Mouse (Mus musculus) retina, postnatal 1 day (tissue): ENCODE results near the gene Cort.
"Not testable (repeated sequence)": the region's sequence is repeated elsewhere in the genome, so short reads cannot be mapped to it uniquely, and the experiment has no call there.

Source experiments
- DNase-seq: peaks from one replicate; pipeline ENCODE4 v3.0.0-alpha.2; 2012

The Cort gene

DNA sequence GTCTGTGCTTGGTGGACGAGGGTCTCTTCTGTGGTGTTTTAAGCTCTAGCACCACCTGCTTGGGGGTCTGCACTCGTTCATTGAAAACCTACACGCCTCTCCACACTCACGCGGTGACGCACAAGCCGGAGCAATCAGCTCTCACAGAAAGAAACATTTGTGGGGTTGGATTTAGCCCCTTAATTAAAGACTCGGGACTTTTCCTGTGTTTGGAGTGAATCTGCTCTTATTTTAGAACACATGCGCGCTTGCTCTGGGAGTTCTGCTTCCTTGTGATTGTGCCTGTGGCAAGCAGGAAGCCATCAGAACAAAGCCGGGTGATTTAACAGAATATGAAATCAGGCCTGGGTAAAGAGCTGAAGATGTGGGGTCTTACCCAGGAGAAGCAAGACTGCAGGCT is at the start of gene Cort:
Gene Cort, minus strand, starts transcription at position 101 of the 400 bp plus-strand sequence.
- DNase-seq: no peak

GRCm38 (mm10) chr4:149173661-149174060 is 47.1 kb upstream of the Cort start:
- no peak for DNase-seq

GRCm38 (mm10) chr4:149172666-149173065 is 46.1 kb upstream of the Cort start:
- no peak for DNase-seq

- no peak for DNase-seq
These were observed 45.5 kb upstream of the Cort start for GRCm38 (mm10) chr4:149172083-149172482.

- no peak for DNase-seq
These were observed 45.0 kb upstream of the Cort start for GRCm38 (mm10) chr4:149171581-149171981.

DNA sequence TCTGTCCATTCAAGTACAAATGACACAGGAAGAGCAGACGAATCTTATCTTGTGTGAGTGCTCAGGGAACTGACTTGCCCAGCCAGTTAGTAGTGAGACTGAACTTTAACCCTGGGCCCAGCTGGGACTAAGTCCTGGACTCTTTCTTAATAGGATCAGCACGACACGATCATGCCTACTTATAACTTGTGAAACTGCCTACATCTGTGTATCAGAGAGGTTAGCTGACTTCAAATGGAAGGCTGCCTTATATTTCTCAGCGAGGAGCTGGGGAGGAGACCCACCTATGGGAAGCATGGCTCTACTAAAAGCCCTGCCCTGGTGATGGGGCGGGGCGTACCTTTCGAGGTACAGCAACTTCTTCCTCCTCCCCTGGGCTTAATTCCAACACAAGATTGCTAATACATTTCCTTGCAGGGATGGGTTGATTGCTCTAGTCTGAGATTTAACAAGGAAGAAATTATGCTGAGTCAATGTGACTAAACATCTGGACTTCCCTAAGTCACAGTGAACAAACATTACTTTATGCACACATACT is 43.9 kb upstream of the Cort start:
- DNase-seq: no peak

DNA sequence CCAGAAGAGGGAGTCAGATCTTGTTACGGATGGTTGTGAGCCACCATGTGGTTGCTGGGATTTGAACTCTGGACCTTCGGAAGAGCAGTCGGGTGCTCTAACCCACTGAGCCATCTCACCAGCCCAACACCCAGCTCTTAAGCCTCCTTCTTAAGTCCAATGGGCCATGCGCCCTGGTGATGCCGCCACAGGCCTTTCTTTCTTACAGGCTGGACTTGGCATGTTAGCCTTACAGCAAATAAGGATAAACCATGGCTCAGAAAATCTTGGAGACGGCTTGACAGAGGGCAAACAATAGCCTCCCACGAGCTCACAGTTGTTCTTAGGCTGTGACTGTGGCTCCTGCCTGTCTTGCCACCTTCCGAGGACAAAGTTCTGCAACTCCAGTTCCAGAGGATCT is 43.4 kb upstream of the Cort start:
- not testable (repeated sequence) for DNase-seq

DNA sequence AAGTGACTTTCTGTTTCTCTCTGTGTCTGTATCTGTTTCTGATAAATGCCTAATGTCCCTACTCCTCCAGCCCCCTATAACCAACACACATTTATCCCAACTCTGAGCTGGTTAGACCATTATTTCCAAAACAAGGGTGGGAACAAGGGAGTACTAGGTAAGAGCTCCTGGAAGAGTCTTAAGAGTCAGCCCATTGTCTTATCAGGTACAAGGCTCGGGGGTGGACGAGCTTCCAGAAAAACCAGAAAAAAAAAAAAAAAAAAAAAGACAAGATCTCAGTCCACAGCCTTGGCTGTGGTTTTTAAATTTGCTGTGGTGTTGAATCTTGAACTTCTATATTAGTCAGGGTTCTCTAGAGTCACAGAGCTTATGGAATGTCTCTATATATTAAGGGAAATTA is 41.5 kb upstream of the Cort start:
- DNase-seq: no peak

GRCm38 (mm10) chr4:149166957-149167611 is 40.5 kb upstream of the Cort start:
- no peak for DNase-seq

- peak; percentile 97 for DNase-seq
These were observed 39.8 kb upstream of the Cort start, which contains the start of gene Pgd for GRCm38 (mm10) chr4:149166215-149166946. Pgd (minus strand) TSS chr4:149166771.

GRCm38 (mm10) chr4:149164150-149164549 is 37.6 kb upstream of the Cort start:
- no peak for DNase-seq

DNA sequence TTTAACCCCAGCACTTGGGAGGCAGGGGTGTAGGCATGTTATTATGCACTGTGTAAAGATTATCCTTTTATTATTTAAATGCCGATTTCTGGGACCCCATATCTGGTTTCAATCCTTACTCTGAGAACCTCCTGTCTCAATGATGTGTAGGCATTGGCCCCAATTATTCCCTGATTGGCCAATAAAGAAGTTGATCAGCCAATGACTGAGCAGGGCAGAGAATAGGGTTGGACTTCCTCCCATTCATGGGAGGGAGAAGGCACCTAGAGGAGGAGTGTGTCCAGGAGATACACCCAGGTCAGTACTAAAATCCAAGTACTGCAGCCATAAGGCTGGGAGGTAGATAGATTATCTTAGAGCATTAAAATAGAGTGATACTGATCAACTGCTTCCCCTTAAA is 36.6 kb upstream of the Cort start:
- no peak for DNase-seq

- no peak for DNase-seq
These were observed 34.6 kb upstream of the Cort start for GRCm38 (mm10) chr4:149161166-149161565.

DNA sequence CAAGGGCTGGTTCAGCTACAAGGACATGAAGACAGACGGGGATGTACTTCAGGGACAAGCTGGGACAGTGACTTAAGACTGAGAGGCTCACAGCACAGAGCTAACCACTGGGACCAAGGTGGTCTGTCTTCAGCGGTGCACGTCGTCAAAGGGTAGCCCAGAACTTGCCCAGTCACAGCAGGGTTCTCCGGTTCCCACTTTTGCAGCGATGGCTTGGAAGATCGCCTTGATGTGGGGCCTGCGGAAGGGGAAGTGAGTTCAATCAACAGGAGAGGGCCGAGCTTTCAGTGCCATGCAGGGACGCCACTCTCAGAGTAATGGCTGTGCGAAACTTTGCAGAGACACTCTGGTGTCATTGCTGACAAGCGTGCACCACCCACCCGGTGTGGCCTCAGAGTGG is 33.3 kb upstream of the Cort start:
- no peak for DNase-seq

GRCm38 (mm10) chr4:149159203-149159602 is 32.6 kb upstream of the Cort start:
- no peak for DNase-seq

DNA sequence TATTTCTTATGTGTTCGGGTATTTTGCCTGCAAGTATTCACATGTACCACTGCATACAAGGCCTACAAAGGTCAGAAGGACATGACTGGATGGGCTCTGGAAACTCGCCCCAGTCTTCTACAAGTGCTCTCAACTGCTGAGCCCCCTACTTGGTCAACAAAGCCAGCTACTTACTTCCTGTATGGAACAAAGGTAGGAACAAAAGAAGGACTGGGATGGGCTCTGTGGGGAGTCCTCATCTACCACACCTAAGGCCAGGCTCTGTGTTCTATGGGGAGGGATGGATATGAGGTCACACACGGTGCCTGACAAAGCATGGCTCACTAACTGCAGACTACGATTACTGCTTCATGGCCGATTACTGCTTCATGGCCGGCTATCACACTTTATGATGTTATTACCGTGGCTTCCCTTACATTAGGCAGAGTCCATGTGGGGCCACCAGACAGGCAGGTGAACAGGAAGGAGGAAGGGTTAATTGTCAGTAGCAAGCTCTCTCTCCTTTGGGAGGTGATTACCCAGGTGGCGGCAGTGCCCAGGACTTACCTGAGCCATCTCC is 30.9 kb upstream of the Cort start:
- DNase-seq: no peak

GRCm38 (mm10) chr4:149155711-149156110 is 29.1 kb upstream of the Cort start:
- no peak for DNase-seq

- DNase-seq: no peak
These were observed 28.3 kb upstream of the Cort start for GRCm38 (mm10) chr4:149154859-149155258.

DNA sequence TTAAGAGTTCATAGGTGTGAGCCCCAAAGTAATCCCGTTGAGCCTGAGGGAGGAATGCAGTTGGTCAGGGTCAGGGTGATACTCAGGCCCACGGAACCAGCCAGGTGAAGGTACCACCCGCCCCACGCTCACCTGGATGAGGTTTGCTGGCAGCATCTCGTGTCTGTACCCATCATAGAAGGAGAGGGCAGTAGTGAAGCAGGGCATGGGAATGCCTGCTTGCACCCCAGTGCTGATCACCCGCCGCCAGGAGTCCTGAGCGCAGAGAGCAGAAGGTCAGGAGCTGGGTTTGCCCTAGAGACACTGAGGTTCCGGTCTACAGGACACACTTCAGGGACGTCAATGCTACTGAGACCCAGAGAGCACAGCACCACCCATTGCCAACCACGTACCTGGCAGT is 24.2 kb upstream of the Cort start:
- DNase-seq: no peak

DNA sequence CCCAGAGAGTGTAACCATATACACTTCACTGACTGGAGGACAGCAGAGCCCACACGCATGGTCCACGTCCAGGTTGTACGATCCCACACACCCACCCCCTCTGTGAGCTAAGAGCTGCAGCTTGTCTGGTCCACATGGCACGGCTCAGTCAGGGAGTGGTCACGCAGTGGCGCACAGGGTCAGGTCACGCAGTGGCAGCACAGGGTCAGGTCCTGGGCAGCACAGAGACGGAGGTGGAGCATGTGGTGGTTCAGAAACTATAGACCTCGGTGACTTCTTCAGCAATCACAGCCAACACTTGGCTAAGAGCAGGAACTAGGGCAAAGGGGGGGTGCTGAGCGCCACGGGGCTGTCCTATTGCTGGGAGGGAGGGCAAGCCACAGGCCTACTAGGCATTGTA is 23.7 kb upstream of the Cort start:
- DNase-seq: no peak

GRCm38 (mm10) chr4:149149611-149150010 is 23.0 kb upstream of the Cort start:
- no peak for DNase-seq

- DNase-seq: no peak
These were observed 22.6 kb upstream of the Cort start for GRCm38 (mm10) chr4:149149196-149149595.

GRCm38 (mm10) chr4:149148084-149148483 is 21.5 kb upstream of the Cort start:
- DNase-seq: no peak

- DNase-seq: no peak
These were observed 21.0 kb upstream of the Cort start for GRCm38 (mm10) chr4:149147528-149147927.
